Mouse (Mus musculus) CH12.LX (cell line): ENCODE results near the gene Taar5. TPM values are rescaled to one million over a fixed set of nuclear protein-coding genes. Genes with fewer than 3 reads are reported as not detected.
A peak's percentile ranks its signal among the peaks of the same experiment; 100 is the strongest.

Source experiments
- DNase-seq: peaks from one replicate; pipeline ENCODE4 v3.0.0-alpha.2; 2013; ENCODE audit errors: extremely low read depth
- H3K27ac ChIP-seq: 2 replicates; pipeline ENCODE4 v1.5.1; 2012; ENCODE audit warnings: low read depth, mild to moderate bottlenecking, control low read depth, moderate library complexity; ENCODE audit not compliant: insufficient read depth
- H3K27me3 ChIP-seq: replicated peaks from 2 replicates; pipeline ENCODE3; 2012; ENCODE audit warnings: inconsistent platforms
- H3K36me3 ChIP-seq, 2 experiments: replicated peaks in 1 of 2; 2 replicates each; pipeline versions ENCODE3 to v1.6.1; 2012; ENCODE audit warnings: inconsistent platforms in 1 of 2, low read length in 1 of 2, mild to moderate bottlenecking in 1 of 2, mixed read lengths in 1 of 2, moderate library complexity in 1 of 2; ENCODE audit not compliant: control insufficient read depth in 1 of 2, insufficient read depth in 1 of 2
- H3K4me1 ChIP-seq, 2 experiments: 2 replicates each; pipeline ENCODE4 v1.6.1; 2012; ENCODE audit warnings: inconsistent platforms in 1 of 2, moderate library complexity in 1 of 2; ENCODE audit not compliant: insufficient read depth in 2 of 2, control insufficient read depth in 1 of 2
- H3K4me2 ChIP-seq: 2 replicates; pipeline ENCODE4 v1.6.1; 2012; ENCODE audit warnings: low read depth, mild to moderate bottlenecking, control low read depth; ENCODE audit not compliant: poor library complexity, insufficient read depth, severe bottlenecking
- H3K4me3 ChIP-seq, 3 experiments: fragments of 150-350 bp in 1 of 3; sonication (generic) in 1 of 3; replicated peaks in 1 of 3; 2 replicates each; pipeline versions ENCODE3 to v1.5.1; 2011 to 2012; ENCODE audit warnings: low read depth in 2 of 3, low read length in 2 of 3, mild to moderate bottlenecking in 2 of 3, moderate library complexity in 2 of 3, control low read depth in 1 of 3, improper control_type of control experiment in 1 of 3, inconsistent platforms in 1 of 3, mixed read lengths in 1 of 3; ENCODE audit not compliant: poor library complexity in 1 of 3
- H3K79me2 ChIP-seq: replicated peaks from 2 replicates; pipeline ENCODE4 v1.6.1; 2012; ENCODE audit warnings: mild to moderate bottlenecking, moderate library complexity; ENCODE audit not compliant: control insufficient read depth, poor library complexity, insufficient read depth, severe bottlenecking; ENCODE audit errors: extremely low read depth
- H3K9ac ChIP-seq: 2 replicates; pipeline ENCODE4 v1.6.1; 2012; ENCODE audit warnings: low read depth, mild to moderate bottlenecking, control low read depth, moderate library complexity; ENCODE audit not compliant: insufficient read depth
- H3K9me3 ChIP-seq: replicated peaks from 2 replicates; pipeline ENCODE3; 2012; ENCODE audit warnings: low read length, inconsistent platforms, mixed read lengths
- CHD2 ChIP-seq: IDR thresholded peaks from 2 replicates; pipeline ENCODE4 v1.6.1; 2011; ENCODE audit warnings: low read length, improper control_type of control experiment
- CTCF ChIP-seq, 2 experiments: IDR thresholded peaks in 1 of 2; conservative IDR thresholded peaks in 1 of 2; 2 replicates each; pipeline ENCODE4 v1.5.1; 2011 to 2012; ENCODE audit warnings: low read depth in 2 of 2, low read length in 2 of 2, improper control_type of control experiment in 1 of 2, inconsistent platforms in 1 of 2, mild to moderate bottlenecking in 1 of 2, moderate library complexity in 1 of 2
- ELF1 ChIP-seq: IDR thresholded peaks from 2 replicates; pipeline ENCODE4 v1.6.1; 2014; ENCODE audit warnings: low read depth, mild to moderate bottlenecking, inconsistent platforms, low read length, improper control_type of control experiment
- GABPA ChIP-seq: IDR thresholded peaks from 2 replicates; pipeline ENCODE4 v1.6.1; 2012; ENCODE audit warnings: low read depth, low read length, improper control_type of control experiment, inconsistent platforms; ENCODE audit not compliant: insufficient replicate concordance
- IRF4 ChIP-seq: IDR thresholded peaks from 2 replicates; pipeline ENCODE4 v1.6.1; 2014; ENCODE audit warnings: low read depth, mild to moderate bottlenecking, inconsistent platforms, low read length, improper control_type of control experiment
- JUN ChIP-seq: IDR thresholded peaks from 2 replicates; pipeline ENCODE4 v1.6.1; 2011; ENCODE audit warnings: low read depth, mild to moderate bottlenecking, low read length, improper control_type of control experiment, moderate library complexity; ENCODE audit not compliant: insufficient read depth
- KAT2A ChIP-seq: IDR thresholded peaks from 2 replicates; pipeline ENCODE4 v1.6.1; 2012; ENCODE audit warnings: low read length, improper control_type of control experiment, inconsistent platforms; ENCODE audit not compliant: insufficient replicate concordance
- MAX ChIP-seq: IDR thresholded peaks from 2 replicates; pipeline ENCODE4 v1.6.1; 2011; ENCODE audit warnings: low read length, improper control_type of control experiment
- MXI1 ChIP-seq: IDR thresholded peaks from 2 replicates; pipeline ENCODE4 v1.6.1; 2011; ENCODE audit warnings: mild to moderate bottlenecking, low read depth, low read length, improper control_type of control experiment
- NELFE ChIP-seq: IDR thresholded peaks from 2 replicates; pipeline ENCODE4 v1.6.1; 2011; ENCODE audit warnings: low read depth, low read length, improper control_type of control experiment
- NRF1 ChIP-seq: IDR thresholded peaks from 2 replicates; pipeline ENCODE4 v1.6.1; 2014; ENCODE audit warnings: low read depth, mild to moderate bottlenecking, inconsistent platforms, low read length, improper control_type of control experiment, moderate library complexity
- PAX5 ChIP-seq: IDR thresholded peaks from 2 replicates; pipeline ENCODE4 v1.6.1; 2012; ENCODE audit warnings: low read length, inconsistent platforms, mixed read lengths
- POLR2A ChIP-seq: IDR thresholded peaks from 2 replicates; pipeline ENCODE4 v1.6.1; 2011; ENCODE audit warnings: low read depth, mild to moderate bottlenecking, improper control_type of control experiment, low read length
- RAD21 ChIP-seq: IDR thresholded peaks from 2 replicates; pipeline ENCODE4 v1.6.1; 2011; ENCODE audit warnings: low read depth, mild to moderate bottlenecking, low read length, improper control_type of control experiment, moderate library complexity
- SMC3 ChIP-seq: IDR thresholded peaks from 2 replicates; pipeline ENCODE4 v1.6.1; 2011; ENCODE audit warnings: low read depth, low read length, improper control_type of control experiment
- TCF12 ChIP-seq: IDR thresholded peaks from 2 replicates; pipeline ENCODE4 v1.6.1; 2014; ENCODE audit warnings: low read depth, mild to moderate bottlenecking, inconsistent platforms, low read length, improper control_type of control experiment
- USF2 ChIP-seq: conservative IDR thresholded peaks from 2 replicates; pipeline ENCODE4 v1.6.1; 2011; ENCODE audit warnings: low read depth, low read length, improper control_type of control experiment
- dilution Hi-C: fragments of 300-500 bp; cut with MboI; formaldehyde crosslinking; loops from 2 replicates; pipeline ENCODE4 v1.14.3; 2020; ENCODE audit warnings: low sequenced_read_pairs; ENCODE audit not compliant: extremely low pct_unique_long_range_greater_than_20kb, extremely low pct_ligation_motif_present
- in situ Hi-C: fragments of 300-500 bp; cut with MboI; formaldehyde crosslinking; loops from 3 replicates; pipeline ENCODE4 v1.14.3; 2019; ENCODE audit warnings: low sequenced_read_pairs, low pct_ligation_motif_present, low pct_unique_long_range_greater_than_20kb, mixed read lengths
- polyA plus RNA-seq: library from polyadenylated mRNA; unstranded; fragments of >175 nt; gene quantifications from 2 replicates; pipeline ENCODE4 v1.2.1, GENCODE M21; 2012; ENCODE audit warnings: low read depth; ENCODE audit not compliant: insufficient read length
- total RNA-seq, 2 experiments: library from RNA; depleted of rRNA; stranded (reverse); fragments of 300-350 nt in 1 of 2; fragments of >200 nt in 1 of 2; gene quantifications; 2 replicates each; pipeline ENCODE4 v1.2.3; 2012 to 2014

The Taar5 gene
- total and polyA plus RNA-seq, 3 experiments: not detected

DNA sequence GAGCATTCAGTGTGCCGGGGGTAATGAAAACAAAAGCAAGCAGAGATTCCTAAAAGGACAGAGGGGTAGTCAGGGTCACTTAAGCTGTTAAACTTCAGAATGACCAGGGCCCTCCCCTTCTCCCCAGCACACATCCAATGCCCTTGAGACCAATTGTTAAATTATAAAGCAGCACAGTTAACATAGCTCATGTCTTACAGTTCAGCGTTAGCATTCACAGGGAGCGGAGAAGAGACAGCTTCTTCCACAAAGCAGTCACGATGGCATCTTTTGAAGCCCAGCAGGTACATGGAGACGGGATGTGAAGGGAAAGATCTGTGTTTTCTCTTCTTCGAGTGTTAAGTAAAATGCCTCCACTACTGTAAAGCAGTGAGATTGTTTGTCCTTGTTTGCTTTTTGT, 32.2 kb upstream of the Taar5 start, which contains the start of gene Taar2:
Taar2 (plus strand) TSS at position 261 of the 400 bp plus-strand sequence.
- Histone ChIP-seq H3K27ac (no peak within 1 kb of the TSS), H3K9me3 (no peaks in the 10 kb centered on the region), H3K27me3 (no peaks in the 10 kb centered on the region)
- dilution Hi-C loops: no loop called here
- TF ChIP-seq CHD2: no peak
- TF ChIP-seq PAX5: no peak
- TF ChIP-seq MXI1: no peak
- no peak for TF ChIP-seq ELF1
- no peak for TF ChIP-seq USF2
- no peak for TF ChIP-seq NRF1
- no peak for TF ChIP-seq IRF4
- TF ChIP-seq NELFE: no peak
- no peak for TF ChIP-seq RAD21
- TF ChIP-seq POLR2A: no peak
- TF ChIP-seq GABPA: no peak
- no peak for TF ChIP-seq JUN
- TF ChIP-seq MAX: no peak
- no peak for TF ChIP-seq TCF12
- TF ChIP-seq, all 38 proteins: peak for 0
- H3K4me1 ChIP-seq: no peaks in the 10 kb centered on the region
- in situ Hi-C loops: no loop called here
- H3K4me3 ChIP-seq: no peak within 1 kb of the TSS
- no peak within 1 kb of the TSS for H3K9ac ChIP-seq
- H3K4me2 ChIP-seq: no peak within 1 kb of the TSS; the same call in 1 of the 2 replicates
- no peaks in the 10 kb centered on the region for H3K36me3 ChIP-seq
- no peaks in the 10 kb centered on the region for H3K79me2 ChIP-seq
- no peak for DNase-seq

DNA sequence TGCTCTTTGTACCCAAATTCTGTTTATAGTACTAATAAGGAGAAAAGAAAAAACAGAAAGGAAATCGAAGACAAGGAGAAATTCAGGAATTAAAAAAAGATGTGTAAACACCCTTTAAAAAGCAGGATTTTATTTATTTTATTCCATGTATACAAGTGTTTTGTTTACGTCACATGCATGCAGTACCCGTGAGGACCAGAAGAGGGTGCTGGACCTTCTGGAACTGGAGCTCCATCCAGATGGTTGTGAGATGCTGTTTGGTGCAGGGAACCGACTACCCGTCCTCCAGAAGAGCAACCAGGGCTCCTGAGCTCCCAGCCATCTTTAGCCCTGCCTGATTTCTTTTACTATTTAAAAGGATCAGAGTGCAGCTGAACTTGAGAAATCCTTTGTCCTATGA, 28.0 kb upstream of the Taar5 start:
- H3K9me3 ChIP-seq: no peaks in the 10 kb centered on the region
- H3K4me2 ChIP-seq: no peak overlapping the region
- TF ChIP-seq SMC3 (peak; percentile 45), KAT2A (no peak), RAD21 (peak; percentile 30), GABPA (no peak), CTCF (conservative IDR thresholded peaks at IDR 0.05 in 1 of 2, IDR thresholded peaks at IDR 0.05 in 1 of 2; ENCODE audit: low read depth in 2 of 2, low read length in 2 of 2) (peak; percentile 45 to 51)
- in situ Hi-C loops (no loop called here), dilution Hi-C loops (no loop called here)
- no peaks in the 10 kb centered on the region for H3K79me2 ChIP-seq
- no peaks in the 10 kb centered on the region for H3K4me1 ChIP-seq
- no peak overlapping the region for H3K27ac ChIP-seq
- H3K36me3 ChIP-seq: no peaks in the 10 kb centered on the region
- H3K27me3 ChIP-seq: no peaks in the 10 kb centered on the region
- no peak overlapping the region for H3K9ac ChIP-seq
- H3K4me3 ChIP-seq: no peak overlapping the region
- peak; percentile 17 for DNase-seq
